Mouse (Mus musculus): ENCODE measurements around the gene Xpo1.
A peak's percentile ranks its signal among the peaks of the same experiment; 100 is the strongest.
"Not testable (repeated sequence)": the region's sequence is repeated elsewhere in the genome, so short reads cannot be mapped to it uniquely, and the experiment has no call there.

Xpo1 gene

DNA sequence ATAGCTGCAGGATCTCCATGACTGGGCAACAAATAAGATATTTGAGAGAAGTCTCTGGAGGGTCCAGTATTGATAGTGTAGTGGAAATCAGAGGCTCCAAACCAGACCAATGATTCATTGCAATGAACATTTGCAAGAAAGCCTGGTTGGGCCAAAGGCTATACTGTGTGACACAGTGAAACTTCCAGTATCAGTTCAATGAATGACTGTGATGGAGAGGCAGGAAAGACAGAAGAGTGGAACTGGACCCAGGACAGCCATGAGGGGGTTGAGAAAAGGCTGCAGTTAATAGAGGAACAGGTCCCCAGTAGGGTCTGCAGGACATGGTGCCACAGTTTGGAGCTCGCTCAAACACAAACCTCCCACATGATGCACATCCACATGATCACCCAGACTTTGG, 44.1 kb downstream of the Xpo1 start:
- DNase-seq (ENCODE audit: low spot score): no peak

GRCm38 (mm10) chr11:23303126-23303525, 47.3 kb downstream of the Xpo1 start:
- DNase-seq (ENCODE audit: low spot score): no peak

GRCm38 (mm10) chr11:23305101-23305672, 49.3 kb downstream of the Xpo1 start:
- not testable (repeated sequence) for DNase-seq (ENCODE audit: low spot score)

DNA sequence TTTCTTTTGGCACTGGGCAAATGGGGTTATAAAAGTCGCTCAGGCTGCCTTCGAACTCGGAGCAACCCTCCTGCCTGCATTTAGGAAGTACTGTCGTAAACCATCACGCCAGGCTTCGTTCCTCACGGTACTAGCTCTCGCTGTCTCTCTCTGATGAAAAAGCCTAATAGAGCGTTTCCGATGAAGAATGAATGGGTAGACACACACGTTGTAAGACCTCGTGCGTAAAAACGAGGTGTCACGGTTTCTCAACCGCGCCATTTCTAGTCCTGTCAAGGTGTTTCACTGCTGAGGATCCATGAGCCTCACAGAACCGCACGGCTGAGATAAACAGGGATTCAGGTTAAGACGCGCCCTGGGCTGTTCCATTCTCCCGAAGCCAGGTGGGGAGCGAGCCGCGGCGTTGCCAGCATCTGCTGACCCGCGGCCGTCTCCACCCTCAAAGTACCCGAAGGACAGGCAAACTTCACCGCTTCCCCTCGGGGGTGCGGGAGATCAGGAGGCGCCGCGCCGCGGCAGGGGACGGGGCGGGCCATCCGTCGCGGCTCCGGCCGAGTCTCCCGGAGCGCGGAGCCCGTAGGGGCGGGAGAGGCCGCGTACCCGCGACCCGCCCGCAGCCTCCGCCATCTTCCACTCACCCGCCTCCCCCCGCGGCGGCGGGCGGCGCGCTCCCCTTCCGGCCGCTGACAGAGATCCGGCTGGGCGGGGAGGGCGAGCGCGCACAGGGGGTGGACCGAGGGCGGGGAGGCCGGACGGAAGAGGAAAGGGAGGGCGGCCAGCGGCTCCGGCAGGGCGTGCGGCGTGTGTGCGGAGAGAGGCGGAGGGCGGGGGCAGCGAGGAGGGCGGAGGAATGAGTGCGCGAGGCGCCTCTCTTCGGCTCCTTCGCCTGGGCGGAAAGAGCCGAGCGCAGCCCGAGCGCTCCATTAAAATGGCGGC, 50.1 kb downstream of the Xpo1 start:
- DNase-seq (ENCODE audit: low spot score): peak; percentile 97

DNA sequence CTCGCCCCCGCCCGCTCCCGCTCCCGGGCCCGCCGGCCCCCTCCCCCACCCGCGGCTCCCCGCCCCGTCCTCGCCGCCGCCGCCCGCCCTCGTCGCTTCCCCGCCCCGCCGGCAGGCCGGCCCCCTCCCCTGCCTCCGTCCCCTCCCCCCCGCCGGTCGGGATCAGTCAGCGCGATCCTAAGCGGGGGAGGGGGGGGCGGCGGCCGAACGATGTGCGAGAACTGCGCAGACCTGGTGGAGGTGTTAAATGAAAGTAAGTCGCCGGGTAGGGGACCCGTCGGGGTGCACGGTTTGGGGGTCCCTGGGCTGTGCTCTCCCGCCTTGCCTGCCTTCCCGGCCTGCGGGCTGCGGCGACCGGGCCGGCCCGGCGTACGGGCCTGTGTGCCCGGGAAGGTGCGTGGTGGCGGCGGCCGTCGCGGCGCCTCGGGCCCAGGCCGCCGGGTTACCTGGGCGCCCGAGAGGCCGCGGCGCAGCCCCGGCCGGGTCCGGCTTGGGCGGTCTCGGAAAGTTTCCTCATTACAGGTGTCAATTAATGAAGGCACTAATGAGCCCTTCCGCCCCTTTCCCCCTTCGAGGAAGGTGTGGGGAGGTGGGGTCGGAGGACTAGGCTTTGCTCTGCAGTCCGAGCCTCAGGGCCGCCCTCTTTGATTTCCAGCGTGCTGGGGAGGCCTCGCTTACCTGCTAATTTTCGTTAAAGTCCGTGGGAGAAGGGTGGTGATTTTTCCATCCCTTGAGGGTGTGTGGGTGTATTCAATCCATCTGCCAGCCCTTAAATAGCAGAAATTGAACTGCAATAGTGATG, 51.1 kb downstream of the Xpo1 start, which contains the start of gene Usp34:
Usp34 (plus strand) TSS at position 132 of the 802 bp plus-strand sequence.
- peak; percentile 62 for DNase-seq (ENCODE audit: low spot score)

- DNase-seq (ENCODE audit: low spot score): no peak
Measured at GRCm38 (mm10) chr11:23307566-23307920, 51.7 kb downstream of the Xpo1 start.

DNA sequence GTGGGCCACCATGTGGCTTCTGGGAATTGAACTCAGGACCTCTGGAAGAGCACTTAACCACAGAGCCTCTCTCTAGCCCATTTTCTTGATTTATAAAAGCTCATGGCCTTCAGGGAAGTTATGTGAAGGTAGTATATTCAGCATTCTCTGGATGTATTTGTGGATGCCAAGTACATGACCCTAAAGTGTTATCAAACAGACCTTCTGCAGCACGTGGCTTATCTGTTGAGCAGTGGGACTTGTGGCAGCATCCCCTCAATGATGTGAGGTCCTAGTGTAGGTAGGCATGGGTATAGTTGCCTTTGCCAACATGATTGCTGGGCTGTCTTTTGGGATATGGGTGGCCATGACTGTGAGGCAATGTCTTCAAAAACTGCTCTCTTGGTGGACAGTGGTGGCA, 57.7 kb downstream of the Xpo1 start:
- no peak for DNase-seq (ENCODE audit: low spot score)

- DNase-seq (ENCODE audit: low spot score): no peak
Measured at GRCm38 (mm10) chr11:23329413-23329812, 73.6 kb downstream of the Xpo1 start.

GRCm38 (mm10) chr11:23332136-23332535, 76.3 kb downstream of the Xpo1 start:
- DNase-seq (ENCODE audit: low spot score): no peak

GRCm38 (mm10) chr11:23335160-23335559, 79.3 kb downstream of the Xpo1 start:
- no peak for DNase-seq (ENCODE audit: low spot score)

Data from ovary, adult 18-20 months (tissue).